Mouse (Mus musculus): Measurements from ENCODE around the gene Fbxl2.

GRCm38 (mm10) chr9:113981099-113981880, 64.7 kb downstream of the Fbxl2 start:
- TF ChIP-seq EP300 (IDR thresholded peaks at IDR 0.05) (no peak), CTCF (IDR thresholded peaks at IDR 0.05) (no peak)
